Mouse (Mus musculus) gastrocnemius, postnatal 25 days (tissue): ENCODE measurements around the gene Nav2. TPM values are rescaled to one million over a fixed set of nuclear protein-coding genes. Genes with fewer than 3 reads are reported as not detected.
A peak's percentile ranks its signal among the peaks of the same experiment; 100 is the strongest.

Experiments
- DNase-seq: peaks from one replicate; pipeline ENCODE4 v3.0.0; 2022
- total RNA-seq, 2 experiments: library from RNA; stranded (reverse); gene quantifications; 1 replicate in 1 of 2; 2 replicates in 1 of 2; pipeline ENCODE4 v1.2.3; 2021

The Nav2 gene
- total RNA-seq, 2 experiments from 2014 or later: 29.5 to 30.0 TPM

GRCm38 (mm10) chr7:49334163-49334562 lies 425.6 kb downstream of the Nav2 start:
- DNase-seq: no peak

- DNase-seq: no peak
Measured at GRCm38 (mm10) chr7:49335056-49335455, 426.5 kb downstream of the Nav2 start.

GRCm38 (mm10) chr7:49336725-49337124 lies 428.2 kb downstream of the Nav2 start:
- DNase-seq: no peak

GRCm38 (mm10) chr7:49337710-49338109 lies 429.2 kb downstream of the Nav2 start:
- DNase-seq: no peak

- DNase-seq: no peak
Measured at GRCm38 (mm10) chr7:49339953-49340352, 431.4 kb downstream of the Nav2 start.

GRCm38 (mm10) chr7:49341151-49341918 lies 432.8 kb downstream of the Nav2 start:
- DNase-seq: no peak

- DNase-seq: no peak
Measured at GRCm38 (mm10) chr7:49341919-49342529, 433.5 kb downstream of the Nav2 start.

GRCm38 (mm10) chr7:49342556-49343080 lies 434.1 kb downstream of the Nav2 start:
- DNase-seq: no peak

- DNase-seq: peak; percentile 76
Measured at GRCm38 (mm10) chr7:49343081-49343600, 434.6 kb downstream of the Nav2 start.

GRCm38 (mm10) chr7:49343752-49344484 lies 435.4 kb downstream of the Nav2 start:
- no peak for DNase-seq

- no peak for DNase-seq
Measured at GRCm38 (mm10) chr7:49347338-49348272, 439.1 kb downstream of the Nav2 start.

GRCm38 (mm10) chr7:49348636-49349035 lies 440.1 kb downstream of the Nav2 start:
- DNase-seq: no peak

GRCm38 (mm10) chr7:49350321-49351007 lies 441.9 kb downstream of the Nav2 start:
- DNase-seq: no peak

GRCm38 (mm10) chr7:49351596-49352258 lies 443.2 kb downstream of the Nav2 start:
- no peak for DNase-seq

- DNase-seq: no peak
Measured at GRCm38 (mm10) chr7:49357441-49358165, 449.1 kb downstream of the Nav2 start.

- peak; percentile 25 for DNase-seq
Measured at GRCm38 (mm10) chr7:49359120-49359519, 450.6 kb downstream of the Nav2 start.

GRCm38 (mm10) chr7:49360597-49360996 lies 452.1 kb downstream of the Nav2 start:
- DNase-seq: no peak

- no peak for DNase-seq
Measured at GRCm38 (mm10) chr7:49361465-49362090, 453.1 kb downstream of the Nav2 start.
